Mouse (Mus musculus) T-helper 1 cell (primary cell): ENCODE data around the gene Slc22a12.

Experiments used
- in situ Hi-C: fragments of 300-600 bp; cut with MboI, MseI; formaldehyde crosslinking; loops from one replicate; pipeline ENCODE4 v1.15.1; 2025; ENCODE audit warnings: high pct_unique_total_duplicates

Slc22a12 gene

DNA sequence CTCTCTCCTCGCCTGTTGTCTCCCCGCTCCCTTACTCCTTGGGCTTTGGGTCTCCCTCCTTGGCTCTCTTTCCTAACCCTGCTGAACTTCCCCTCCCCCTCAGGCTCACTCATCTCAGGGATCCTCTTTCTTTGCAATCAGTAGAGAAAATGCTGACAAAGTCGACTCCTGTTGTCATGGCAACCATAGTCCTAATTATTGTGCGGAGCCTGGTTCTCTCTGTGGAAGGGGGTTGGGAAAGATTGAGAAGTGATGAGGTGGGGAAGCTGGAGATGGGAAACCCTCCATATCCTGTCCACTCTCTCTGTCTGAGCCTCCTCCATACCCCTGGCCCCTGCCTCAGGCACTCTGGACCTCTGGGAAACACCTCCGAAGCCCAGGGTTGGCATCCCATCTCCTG lies 24.2 kb downstream of the Slc22a12 start:
- in situ Hi-C loops: no loop called here

- in situ Hi-C loops: no loop called here
These were observed 26.7 kb downstream of the Slc22a12 start for GRCm38 (mm10) chr19:6516153-6516552.

GRCm38 (mm10) chr19:6515448-6515847 lies 27.4 kb downstream of the Slc22a12 start:
- in situ Hi-C loops: no loop called here

DNA sequence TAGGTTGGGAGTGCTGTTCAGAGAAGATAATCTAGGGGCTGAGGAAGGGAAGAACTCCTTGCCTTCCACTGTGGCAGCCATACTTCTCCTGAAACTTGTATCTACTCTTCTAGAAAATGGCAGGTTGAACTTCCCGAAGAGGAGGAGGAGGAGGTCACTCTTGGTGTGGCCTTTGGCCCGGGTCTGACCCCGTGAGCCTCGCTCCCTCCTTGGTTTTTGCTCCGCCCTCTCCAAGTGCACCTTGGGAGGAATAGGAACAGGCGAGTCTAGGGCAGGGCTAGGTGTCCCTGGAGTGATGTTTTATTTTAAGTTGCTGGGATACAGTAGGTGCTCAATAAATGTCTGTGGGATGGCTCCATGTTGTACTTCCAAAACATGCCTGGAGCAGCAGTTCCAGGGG lies 27.9 kb downstream of the Slc22a12 start:
- in situ Hi-C loops: no loop called here

DNA sequence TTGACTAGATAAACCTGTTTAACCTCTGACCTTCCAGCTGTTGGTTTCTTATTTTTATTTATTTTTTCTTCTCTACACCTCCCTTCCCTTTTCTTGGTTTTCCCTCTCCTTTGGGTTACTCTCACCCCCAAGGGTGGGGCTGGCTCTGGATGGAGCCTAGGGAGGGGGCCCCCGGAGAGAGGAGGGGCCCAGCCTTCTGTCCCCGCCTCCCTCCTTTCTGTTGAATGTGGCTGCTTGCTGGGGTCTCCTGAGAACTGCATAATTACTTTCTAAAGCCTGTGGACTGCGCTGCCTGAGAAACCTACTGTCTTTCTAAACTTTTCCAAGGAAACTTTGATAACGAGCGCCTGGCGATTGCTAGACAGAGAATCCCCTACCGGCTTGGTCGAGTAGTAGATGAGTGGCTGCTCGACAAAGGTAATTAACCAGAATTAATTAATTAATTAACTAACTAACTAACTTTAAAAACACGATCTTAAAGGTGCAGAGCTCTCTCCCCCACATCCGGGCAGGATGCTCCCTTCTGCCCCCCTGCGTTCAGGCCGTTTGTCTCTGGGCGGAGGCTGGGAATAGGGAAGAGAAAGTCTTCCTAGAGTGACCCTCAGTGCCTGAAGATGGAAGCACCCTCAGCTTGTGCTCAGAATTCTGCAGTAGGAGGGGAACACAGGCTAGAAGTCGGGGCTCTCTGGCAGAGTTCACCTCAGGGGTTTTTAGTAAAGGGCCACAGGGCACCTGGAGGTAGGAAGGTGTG lies 29.3 kb downstream of the Slc22a12 start:
- in situ Hi-C loops: no loop called here

DNA sequence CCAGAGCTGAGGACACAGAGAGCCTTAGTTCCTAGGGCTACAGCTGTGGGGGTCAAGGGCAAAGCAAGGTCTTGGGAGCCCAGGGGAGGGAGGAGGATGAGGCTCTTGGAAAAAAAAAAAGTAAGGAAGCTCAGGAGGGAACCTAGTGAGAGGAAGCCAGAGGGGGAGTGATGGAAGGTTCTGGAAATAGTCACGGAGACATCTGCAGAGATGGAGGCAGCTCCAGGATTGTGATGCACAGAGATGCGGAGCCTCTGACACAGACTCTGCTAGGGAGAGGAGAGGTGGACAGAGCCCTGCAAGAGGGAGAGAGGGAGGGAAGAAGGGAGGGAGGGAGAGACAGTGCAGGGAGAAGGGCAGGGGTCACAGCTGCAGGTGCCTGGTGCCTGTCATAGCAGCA lies 32.3 kb downstream of the Slc22a12 start:
- in situ Hi-C loops: no loop called here

DNA sequence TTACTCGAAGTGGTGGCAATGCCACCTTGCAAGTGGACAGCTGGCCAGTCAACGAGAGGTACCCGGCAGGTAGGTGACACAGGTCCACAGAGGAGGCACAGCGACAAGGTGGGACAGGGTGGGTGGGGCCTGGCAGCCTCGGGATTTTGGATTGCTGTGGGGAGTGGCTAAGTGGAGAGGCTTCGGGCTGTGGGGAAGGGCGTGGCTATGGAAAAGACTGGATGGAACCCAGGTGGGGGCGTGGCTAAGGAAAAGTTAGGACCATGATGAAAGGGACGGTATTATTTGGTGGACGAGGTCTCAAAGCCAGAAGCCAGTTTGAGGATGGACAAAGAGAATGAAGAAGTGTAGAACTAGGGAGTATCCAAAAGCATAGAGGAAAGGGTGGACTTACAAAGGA lies 33.0 kb downstream of the Slc22a12 start:
- in situ Hi-C loops: no loop called here

GRCm38 (mm10) chr19:6507393-6507792 lies 35.4 kb downstream of the Slc22a12 start:
- in situ Hi-C loops: no loop called here

DNA sequence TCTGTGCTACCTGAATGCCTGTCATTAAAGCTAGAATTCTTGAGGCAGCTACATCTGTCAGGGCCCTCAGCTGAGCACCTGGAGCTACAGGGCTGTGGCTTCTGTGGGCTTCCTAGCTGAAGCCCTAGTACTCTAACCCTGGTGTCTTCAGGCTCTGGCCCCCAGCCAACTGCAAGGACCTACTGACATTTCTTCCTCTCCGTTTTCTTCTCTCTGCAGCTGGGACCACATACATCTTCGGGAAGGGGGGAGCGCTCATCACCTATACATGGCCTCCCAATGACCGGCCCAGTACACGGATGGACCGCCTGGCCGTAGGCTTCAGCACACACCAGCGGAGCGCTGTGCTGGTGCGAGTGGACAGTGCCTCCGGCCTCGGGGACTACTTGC lies 38.2 kb downstream of the Slc22a12 start:
- in situ Hi-C loops: loop anchor here (5.0 kb wide), 1 partner anchor 33 kb away; no protein-coding TSS in a partner anchor

DNA sequence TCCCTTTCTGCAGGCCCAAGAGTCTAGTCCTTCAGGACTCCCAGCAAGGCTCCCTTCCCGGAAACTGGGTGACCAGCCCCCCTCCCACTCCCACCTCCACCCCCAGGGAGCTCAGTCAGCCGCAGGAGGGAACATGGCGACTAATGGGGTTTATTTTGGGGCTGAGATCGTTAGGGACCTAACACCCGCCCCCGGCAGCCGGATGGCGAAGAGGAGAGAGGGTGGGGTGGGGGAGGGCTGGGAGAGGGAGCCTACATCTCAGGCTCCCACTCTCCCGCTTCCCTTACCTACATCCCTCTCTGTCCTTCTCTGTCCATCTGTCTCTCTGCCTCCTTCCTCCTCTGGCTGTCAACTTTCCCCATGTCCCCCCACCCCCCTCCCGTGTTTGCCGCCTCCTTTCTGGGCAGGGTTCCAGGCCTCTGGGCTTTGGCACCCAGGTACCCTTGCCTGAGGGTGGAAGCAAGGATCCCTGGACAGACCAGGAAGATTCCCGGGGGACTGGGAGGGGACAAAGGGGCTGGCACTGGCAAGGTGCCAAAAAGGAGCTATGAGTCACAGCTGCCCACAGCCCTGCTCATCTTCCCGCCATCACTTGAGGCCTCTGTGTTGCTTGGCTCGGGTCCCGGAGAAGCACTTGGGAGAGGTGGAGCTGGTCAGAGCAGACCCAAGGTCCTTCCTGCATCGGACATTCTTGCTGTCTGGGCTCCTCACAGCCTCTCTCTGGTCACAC lies 38.7 kb downstream of the Slc22a12 start:
- in situ Hi-C loops: loop anchor here (5.0 kb wide), 1 partner anchor 33 kb away; no protein-coding TSS in a partner anchor

DNA sequence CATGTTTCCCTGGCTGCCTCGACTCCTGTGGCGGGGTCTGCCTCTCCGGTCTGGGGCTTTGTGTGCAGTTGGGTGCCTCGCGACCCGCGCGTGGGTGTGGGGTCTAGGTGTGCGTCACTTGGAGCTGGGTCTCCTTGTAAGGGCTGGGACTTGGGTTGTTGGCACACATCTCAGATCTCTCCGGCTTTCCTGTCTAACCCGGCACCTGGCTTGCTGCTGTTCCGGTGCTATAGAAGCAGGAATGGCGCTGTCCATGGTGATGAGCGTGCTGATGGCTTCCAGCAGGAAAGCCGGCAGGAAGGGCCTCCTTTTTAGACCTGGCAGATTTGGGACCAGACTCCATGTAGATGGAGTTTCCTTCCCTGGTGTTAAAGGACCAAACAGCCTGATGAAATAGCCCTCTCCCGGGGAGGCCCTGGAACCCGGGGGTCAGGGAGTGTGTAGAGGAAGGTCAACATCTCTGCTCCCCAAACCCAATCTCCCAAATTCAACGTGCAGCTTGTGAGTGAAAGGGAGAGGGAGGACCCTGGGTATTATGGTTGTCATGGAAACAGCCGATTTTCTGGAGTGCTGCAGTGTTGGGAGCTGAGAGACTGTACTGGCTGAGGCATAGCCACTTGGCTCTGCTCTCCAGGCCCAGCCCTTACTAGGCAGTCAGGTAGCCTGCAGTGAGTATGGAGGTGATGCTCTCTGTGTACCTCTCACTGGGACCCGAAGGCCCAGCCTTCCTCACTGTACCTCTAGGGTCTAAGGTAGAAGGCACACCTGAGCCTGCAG lies 40.1 kb downstream of the Slc22a12 start:
- in situ Hi-C loops: loop anchor here (5.0 kb wide), 1 partner anchor 35 kb away; no protein-coding TSS in a partner anchor

DNA sequence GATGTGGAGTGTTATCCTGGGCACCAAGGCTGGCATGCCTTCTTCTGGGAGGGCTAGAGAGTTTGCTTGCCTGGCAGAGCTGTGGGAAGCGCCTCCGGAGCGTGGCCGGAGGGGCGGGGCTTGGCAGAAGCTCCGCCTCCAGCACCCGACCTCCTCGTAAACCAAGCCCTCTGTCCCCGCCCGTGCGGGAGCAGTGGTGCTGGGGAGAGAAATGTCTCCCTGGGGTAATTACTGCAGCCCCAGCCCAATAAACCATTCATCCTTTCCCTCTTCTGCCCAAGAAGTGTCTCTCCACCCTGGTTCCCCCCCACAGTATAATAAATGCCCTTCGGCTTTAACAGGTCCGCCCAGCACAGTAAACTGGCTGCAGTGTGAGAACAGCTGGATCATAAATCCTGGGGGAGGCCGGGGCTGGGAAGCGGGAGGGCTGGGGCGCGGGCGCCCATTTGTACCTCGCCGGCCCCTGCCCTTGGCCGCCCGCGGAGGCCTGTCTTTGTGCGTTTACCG lies 40.7 kb downstream of the Slc22a12 start:
- in situ Hi-C loops: loop anchor here (5.0 kb wide), 1 partner anchor 35 kb away; no protein-coding TSS in a partner anchor

- in situ Hi-C loops: loop anchor here (5.0 kb wide), 1 partner anchor 37 kb away; no protein-coding TSS in a partner anchor
These were observed 42.2 kb downstream of the Slc22a12 start for GRCm38 (mm10) chr19:6500636-6501025.

- in situ Hi-C loops: loop anchor here (5.0 to 10.0 kb wide), 2 partner anchors 37 to 315 kb away; no protein-coding TSS in a partner anchor
These were observed 42.8 kb downstream of the Slc22a12 start for GRCm38 (mm10) chr19:6499860-6500635.

GRCm38 (mm10) chr19:6498350-6499131 lies 44.3 kb downstream of the Slc22a12 start:
- in situ Hi-C loops: loop anchor here (10.0 kb wide), 1 partner anchor 316 kb away; no protein-coding TSS in a partner anchor

GRCm38 (mm10) chr19:6497803-6498202 lies 45.0 kb downstream of the Slc22a12 start:
- in situ Hi-C loops: loop anchor here (10.0 kb wide), 1 partner anchor 317 kb away; no protein-coding TSS in a partner anchor

DNA sequence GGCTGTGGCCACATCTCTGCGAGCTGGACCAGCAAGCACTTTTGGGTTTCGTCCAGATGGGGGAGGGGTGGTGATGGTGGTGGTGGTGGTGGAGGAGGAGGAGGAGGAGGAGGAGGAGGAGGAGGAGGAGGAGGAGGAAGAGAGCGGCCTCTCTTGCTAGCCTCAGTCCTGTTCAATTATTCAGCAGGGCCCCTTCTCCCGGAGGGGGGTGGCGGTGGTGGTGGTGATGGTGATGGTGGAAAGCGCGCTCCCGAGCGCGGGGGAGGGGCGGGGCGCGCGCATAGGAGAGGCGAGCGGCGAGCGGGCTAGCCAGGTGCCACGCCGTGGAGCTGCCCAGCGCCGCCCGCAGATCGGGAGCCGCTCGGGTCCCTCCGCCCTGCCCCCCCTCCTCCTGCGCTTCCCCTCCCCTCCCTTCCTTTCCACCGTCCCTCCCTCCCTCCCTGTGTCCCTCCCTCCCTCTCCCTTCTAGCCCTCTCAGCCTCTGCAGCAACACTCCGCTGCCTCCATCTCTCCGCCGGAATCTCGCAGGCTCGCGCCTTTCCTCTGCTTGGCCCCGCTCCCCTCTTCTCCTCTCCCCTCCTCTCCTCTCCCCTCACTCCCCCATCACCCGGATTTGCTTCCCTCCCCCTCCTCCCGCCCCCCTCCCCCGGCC lies 45.6 kb downstream of the Slc22a12 start:
- in situ Hi-C loops: loop anchor here (10.0 kb wide), 1 partner anchor 318 kb away; no protein-coding TSS in a partner anchor

GRCm38 (mm10) chr19:6496462-6497149 lies 46.2 kb downstream of the Slc22a12 start:
- in situ Hi-C loops: loop anchor here (10.0 kb wide), 1 partner anchor 318 kb away; no protein-coding TSS in a partner anchor

DNA sequence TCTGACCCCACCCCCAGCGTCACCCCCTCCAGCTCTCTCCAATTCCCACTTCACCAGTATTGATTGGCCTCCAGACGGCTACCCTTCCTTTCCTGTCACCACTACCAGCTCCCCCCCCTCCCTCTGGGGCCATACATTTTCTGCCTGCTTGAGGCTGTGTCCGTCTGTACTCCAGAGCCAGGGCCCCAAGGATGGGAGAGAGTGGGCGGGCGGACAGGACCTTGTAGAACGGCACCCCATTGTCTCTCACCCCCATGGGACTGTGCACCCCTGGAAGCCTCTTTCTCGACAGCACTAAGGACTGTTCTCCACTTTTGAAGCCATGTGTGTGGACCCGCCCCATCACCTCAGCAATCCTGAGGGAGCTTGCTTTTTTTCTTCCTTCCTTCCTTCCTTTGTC lies 47.1 kb downstream of the Slc22a12 start:
- in situ Hi-C loops: loop anchor here (10.0 kb wide), 1 partner anchor 319 kb away; no protein-coding TSS in a partner anchor
